Mouse (Mus musculus): Measurements from ENCODE around the gene Gm5426. TPM values are rescaled to one million over a fixed set of nuclear protein-coding genes. Genes with fewer than 3 reads are reported as not detected.

Gene Gm5426
- polyA plus RNA-seq, 1 experiment from 2014 or later: not detected

DNA sequence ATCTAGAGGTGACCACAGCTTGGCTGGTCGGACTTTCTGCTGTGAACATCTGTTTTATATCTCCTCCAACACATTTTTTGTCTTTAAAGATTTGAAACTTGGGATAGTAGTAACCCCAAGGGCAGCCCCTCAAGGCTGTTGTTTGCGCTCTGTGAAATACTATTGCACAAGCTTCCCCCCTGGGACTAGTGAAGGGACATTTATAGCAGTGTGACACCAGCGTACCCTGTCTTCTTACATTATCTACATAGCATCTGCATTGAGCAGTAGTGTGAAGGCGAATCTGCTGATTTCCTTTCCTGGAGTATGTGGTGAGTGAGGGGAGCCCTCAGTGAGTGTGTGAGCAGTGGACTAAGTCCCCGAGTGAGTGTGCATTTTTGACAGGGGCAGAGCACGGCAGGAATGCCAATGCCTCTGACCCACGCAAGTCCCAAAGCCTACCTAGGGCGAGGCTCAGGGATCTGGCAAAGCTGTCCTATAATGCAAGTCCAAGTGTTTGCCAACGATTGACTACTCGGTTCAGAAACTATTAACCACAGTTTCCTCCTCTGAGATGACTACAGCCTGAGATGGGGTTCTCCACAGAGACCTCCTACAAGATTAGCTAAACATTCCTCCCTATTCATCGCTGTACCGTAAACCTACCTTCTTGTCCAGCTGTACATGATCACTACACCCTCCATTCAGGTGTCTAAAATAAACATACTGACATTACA is 14.2 kb downstream of the Gm5426 start:
- H3K27ac ChIP-seq: no peak overlapping the region
- no peaks in the 10 kb centered on the region for H3K9me3 ChIP-seq
- no peaks in the 10 kb centered on the region for H3K4me1 ChIP-seq (replicated peaks)
- H3K4me3 ChIP-seq: no peak overlapping the region
- no peaks in the 10 kb centered on the region for H3K27me3 ChIP-seq (ENCODE audit: insufficient read depth, poor library complexity, severe bottlenecking)
- no peak for DNase-seq (ENCODE audit: low spot score)
- no peaks in the 10 kb centered on the region for H3K36me3 ChIP-seq
- 87% methylated on average over 12 of the region's 12 CpGs for WGBS

DNA sequence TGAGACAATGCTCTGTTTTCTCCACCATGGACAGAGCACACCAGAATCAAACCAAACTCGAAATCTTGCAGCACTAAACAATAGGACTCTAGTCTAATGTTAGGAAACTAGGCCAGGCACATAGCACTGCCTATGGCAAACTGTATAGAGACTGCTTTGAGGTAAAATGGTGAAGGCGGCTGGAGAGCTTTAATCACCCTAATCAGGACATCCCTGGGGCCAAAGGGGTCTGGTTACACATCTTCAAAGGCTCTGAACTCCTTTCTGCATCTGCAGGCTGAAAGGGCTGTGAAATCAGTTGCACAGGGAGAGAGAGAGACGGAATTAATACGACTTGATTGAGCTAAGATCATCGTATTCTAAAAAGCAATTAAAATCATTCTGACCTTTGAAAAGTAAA is 16.9 kb downstream of the Gm5426 start:
- Histone ChIP-seq H3K27me3 (ENCODE audit: insufficient read depth, poor library complexity, severe bottlenecking) (no peaks in the 10 kb centered on the region), H3K9me3 (no peaks in the 10 kb centered on the region), H3K27ac (no peak overlapping the region), H3K4me1 (replicated peaks) (no peaks in the 10 kb centered on the region), H3K36me3 (no peaks in the 10 kb centered on the region), H3K4me3 (no peak overlapping the region)
- peak; percentile 3 for DNase-seq (ENCODE audit: low spot score)
- 55% methylated on average over 5 of the region's 5 CpGs for WGBS

DNA sequence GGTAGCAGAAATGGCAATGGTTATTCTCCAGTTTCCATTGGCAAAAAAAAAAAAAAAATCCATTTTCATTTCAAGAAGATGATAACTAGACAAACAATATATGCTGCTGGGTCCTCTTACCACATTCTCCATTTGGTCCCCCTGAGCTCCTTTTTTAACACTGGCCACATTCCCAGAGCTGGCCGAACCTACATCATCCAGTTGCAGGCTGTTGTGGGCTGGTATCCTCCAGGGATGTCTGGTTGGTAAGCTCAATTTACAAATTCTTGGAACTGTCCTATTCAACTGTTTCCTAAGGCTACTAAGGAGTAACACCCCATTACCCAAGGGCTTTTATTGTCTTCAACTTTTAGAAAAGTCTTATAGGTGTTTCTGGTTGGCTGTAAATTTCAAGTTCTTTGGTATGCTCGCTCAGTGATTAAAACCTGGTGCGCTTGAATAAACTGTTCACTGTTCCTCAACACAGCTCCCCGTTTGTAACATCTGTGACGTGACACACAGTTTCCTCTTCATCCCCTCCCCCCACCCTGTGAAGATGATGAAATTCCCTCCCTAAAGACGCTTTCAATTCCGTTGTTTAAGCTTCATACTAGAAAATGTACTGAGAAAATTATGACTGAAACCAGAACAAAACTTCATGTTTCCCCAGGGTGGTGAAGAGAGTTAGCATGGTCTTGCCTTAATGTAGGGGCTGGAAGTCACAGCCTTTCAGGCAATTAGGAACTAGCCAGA is 26.7 kb downstream of the Gm5426 start:
- no peak for DNase-seq (ENCODE audit: low spot score)
- no peak overlapping the region for H3K27ac ChIP-seq
- WGBS: 81% methylated on average over 7 of the region's 7 CpGs
- no peaks in the 10 kb centered on the region for H3K36me3 ChIP-seq
- H3K4me3 ChIP-seq: no peak overlapping the region
- H3K4me1 ChIP-seq (replicated peaks): no peaks in the 10 kb centered on the region
- H3K27me3 ChIP-seq (ENCODE audit: insufficient read depth, poor library complexity, severe bottlenecking): no peaks in the 10 kb centered on the region
- peaks cover 4% of the 10 kb centered on the region; the same call in 1 of the 2 replicates for H3K9me3 ChIP-seq

DNA sequence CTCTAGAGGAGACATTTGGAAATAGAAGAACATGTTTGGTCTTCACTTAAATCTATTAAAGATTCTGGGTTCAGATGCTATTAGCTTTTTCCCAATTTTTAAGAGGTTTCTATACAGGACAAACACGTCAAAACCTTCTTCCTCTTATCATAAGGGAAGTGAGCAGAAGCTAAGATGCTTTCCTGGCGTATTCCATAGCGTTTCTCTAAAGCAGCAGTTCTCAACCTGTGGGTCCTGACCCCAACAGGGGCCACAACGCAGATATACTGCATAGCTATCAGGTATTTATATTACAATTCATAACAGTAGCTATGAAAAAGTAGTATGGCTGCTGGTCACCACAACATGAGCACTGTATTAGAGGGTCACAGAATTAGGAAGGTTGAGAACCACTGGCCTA is 27.4 kb downstream of the Gm5426 start:
- WGBS: 88% methylated on average over 4 of the region's 4 CpGs
- Histone ChIP-seq H3K36me3 (no peaks in the 10 kb centered on the region), H3K27me3 (ENCODE audit: insufficient read depth, poor library complexity, severe bottlenecking) (no peaks in the 10 kb centered on the region), H3K27ac (no peak overlapping the region), H3K4me1 (replicated peaks) (no peaks in the 10 kb centered on the region), H3K9me3 (peaks cover 4% of the 10 kb centered on the region; the same call in 1 of the 2 replicates), H3K4me3 (no peak overlapping the region)
- DNase-seq (ENCODE audit: low spot score): no peak

DNA sequence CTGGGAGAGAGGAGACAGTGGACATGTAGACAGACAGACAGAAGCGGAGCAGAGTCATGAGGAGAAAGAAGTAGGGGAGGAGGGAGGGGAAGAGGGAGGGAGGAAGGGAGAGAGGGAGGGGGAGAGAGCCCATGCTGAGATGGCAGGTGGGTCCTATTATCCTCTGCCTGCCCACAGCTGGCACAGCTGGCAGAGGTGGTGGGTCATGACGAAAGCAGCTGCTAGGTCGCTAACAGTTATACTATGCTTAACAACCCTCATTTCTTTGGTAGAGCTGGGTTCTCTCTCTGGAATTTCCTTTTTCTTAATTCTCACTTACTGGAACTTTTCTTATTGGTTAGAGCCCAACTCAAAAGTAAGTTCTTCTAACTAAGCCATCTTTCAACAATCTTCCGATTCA is 28.9 kb downstream of the Gm5426 start:
- Histone ChIP-seq H3K9me3 (peaks cover 4% of the 10 kb centered on the region; the same call in 1 of the 2 replicates), H3K4me3 (no peak overlapping the region), H3K36me3 (no peaks in the 10 kb centered on the region), H3K27me3 (ENCODE audit: insufficient read depth, poor library complexity, severe bottlenecking) (no peaks in the 10 kb centered on the region), H3K27ac (no peak overlapping the region), H3K4me1 (replicated peaks) (no peaks in the 10 kb centered on the region)
- 86% methylated on average over 4 of the region's 4 CpGs for WGBS
- DNase-seq (ENCODE audit: low spot score): no peak

DNA sequence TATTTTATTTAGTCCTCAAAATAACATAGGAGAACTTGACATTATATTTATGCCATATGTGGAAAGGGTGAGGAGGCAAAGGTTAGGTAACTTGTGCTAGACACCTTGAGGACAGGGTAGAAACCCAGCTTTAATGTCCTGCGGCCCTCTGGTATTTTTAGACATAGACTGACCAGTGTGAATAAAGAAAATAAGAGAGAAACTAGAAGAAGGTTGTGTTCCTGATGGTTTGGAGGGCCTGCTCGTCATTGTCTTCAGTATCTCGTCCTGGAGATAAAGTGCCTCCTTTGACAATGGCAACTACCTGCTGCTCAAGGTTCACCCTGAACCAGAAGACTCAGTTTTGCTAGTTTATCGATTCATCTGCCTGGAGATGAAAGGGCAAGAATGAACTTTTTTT is 32.6 kb downstream of the Gm5426 start:
- no peak overlapping the region for H3K27ac ChIP-seq
- H3K9me3 ChIP-seq: no peaks in the 10 kb centered on the region
- no peaks in the 10 kb centered on the region for H3K4me1 ChIP-seq (replicated peaks)
- DNase-seq (ENCODE audit: low spot score): no peak
- WGBS: 88% methylated on average over 4 of the region's 4 CpGs
- no peaks in the 10 kb centered on the region for H3K27me3 ChIP-seq (ENCODE audit: insufficient read depth, poor library complexity, severe bottlenecking)
- H3K4me3 ChIP-seq: no peak overlapping the region
- H3K36me3 ChIP-seq: no peaks in the 10 kb centered on the region

DNA sequence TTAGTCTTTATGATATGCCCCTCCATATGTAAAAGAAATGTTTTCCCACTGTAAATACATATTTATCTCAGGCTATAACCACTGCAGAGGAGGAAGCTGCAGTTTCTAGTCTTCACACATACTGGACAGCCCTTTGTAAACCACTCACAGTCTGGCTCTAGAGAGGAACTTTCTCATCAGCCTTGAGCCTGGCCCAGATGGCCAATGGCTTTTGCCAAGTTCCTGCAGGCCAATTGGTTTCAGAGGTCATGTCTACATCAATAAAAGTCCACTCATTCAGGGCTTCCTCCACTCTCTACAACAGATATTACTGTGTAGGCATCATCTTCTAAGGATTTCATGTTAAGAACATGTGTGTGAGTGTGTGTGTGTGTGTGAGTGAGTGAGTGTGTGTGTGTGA is 35.1 kb downstream of the Gm5426 start:
- no peaks in the 10 kb centered on the region for H3K4me1 ChIP-seq (replicated peaks)
- H3K4me3 ChIP-seq: no peak overlapping the region
- no peaks in the 10 kb centered on the region for H3K36me3 ChIP-seq
- no peaks in the 10 kb centered on the region for H3K9me3 ChIP-seq
- DNase-seq (ENCODE audit: low spot score): no peak
- H3K27ac ChIP-seq: no peak overlapping the region
- H3K27me3 ChIP-seq (ENCODE audit: insufficient read depth, poor library complexity, severe bottlenecking): no peaks in the 10 kb centered on the region

DNA sequence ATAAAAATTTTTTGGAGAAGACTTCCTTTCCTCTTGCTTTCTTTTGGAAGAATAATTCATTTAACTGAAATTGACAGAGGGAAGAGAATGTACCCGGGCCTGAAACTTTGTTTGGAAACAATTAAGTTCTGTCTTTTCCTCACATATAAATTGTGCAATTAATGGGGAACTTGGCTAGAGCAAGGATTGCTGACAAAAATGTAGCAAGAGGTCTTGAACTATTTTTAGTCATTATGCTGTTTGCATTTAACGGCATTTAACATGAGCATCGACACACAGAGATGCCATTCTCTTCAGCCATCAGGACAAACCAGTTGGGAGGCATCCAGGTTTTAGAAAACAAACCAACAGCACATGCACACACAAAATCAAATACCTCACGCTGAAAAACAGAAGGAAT is 36.6 kb downstream of the Gm5426 start:
- Histone ChIP-seq H3K4me1 (replicated peaks) (no peaks in the 10 kb centered on the region), H3K36me3 (no peaks in the 10 kb centered on the region), H3K27ac (no peak overlapping the region), H3K4me3 (no peak overlapping the region), H3K9me3 (no peaks in the 10 kb centered on the region), H3K27me3 (ENCODE audit: insufficient read depth, poor library complexity, severe bottlenecking) (no peaks in the 10 kb centered on the region)
- no peak for DNase-seq (ENCODE audit: low spot score)
- WGBS: 82% methylated on average over 4 of the region's 4 CpGs

DNA sequence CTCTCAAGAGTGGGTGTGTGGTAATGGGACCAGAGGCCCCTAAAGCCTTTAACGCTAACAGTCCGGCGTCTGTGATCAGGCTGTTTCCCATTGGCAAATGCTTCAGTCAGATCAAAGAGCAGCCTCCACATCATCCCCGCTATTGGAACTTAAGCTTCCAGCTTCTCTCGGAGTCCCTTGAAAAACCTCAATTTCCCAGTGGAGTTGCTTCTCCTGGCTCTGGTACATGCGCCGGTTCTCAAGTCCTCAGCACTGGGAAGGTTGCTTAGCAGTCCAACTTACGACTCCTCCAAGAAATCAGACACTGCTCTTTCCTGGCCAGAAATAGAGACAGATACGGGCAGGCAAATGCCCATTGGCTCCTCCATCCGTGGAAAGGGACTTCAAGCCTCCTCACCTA is 37.4 kb downstream of the Gm5426 start:
- Histone ChIP-seq H3K27ac (no peak overlapping the region), H3K9me3 (no peaks in the 10 kb centered on the region)
- 86% methylated on average over 10 of the region's 10 CpGs for WGBS

DNA sequence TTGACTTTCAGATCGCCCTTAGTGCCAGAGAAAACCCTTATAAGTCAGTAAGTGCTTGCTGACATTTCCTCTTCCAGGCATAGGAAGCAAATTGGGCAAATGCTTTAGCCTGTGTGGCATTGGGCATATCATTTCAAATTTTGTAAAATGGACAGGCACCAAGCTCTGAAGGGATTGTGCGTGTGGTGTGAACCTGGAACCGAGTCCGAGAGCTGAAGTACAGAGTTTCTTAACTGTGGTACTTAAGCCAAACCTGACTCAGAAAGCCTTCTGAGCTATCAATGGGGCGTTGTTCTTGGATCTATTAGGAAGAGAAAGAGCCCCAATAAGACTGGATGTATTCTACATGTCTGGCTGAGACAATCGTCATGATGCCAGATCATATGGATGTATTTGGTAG is 40.5 kb downstream of the Gm5426 start:
- no peaks in the 10 kb centered on the region for H3K4me1 ChIP-seq (replicated peaks)
- no peak for DNase-seq (ENCODE audit: low spot score)
- H3K36me3 ChIP-seq: no peaks in the 10 kb centered on the region
- 89% methylated on average over 6 of the region's 6 CpGs for WGBS
- no peak overlapping the region for H3K27ac ChIP-seq
- H3K9me3 ChIP-seq: no peaks in the 10 kb centered on the region
- no peak overlapping the region for H3K4me3 ChIP-seq
- H3K27me3 ChIP-seq (ENCODE audit: insufficient read depth, poor library complexity, severe bottlenecking): no peaks in the 10 kb centered on the region

More for the DNA sequence above, 37.4 kb downstream of the Gm5426 start:
- Histone ChIP-seq H3K27me3 (ENCODE audit: insufficient read depth, poor library complexity, severe bottlenecking) (no peaks in the 10 kb centered on the region), H3K4me3 (no peak overlapping the region), H3K36me3 (no peaks in the 10 kb centered on the region), H3K4me1 (replicated peaks) (no peaks in the 10 kb centered on the region)
- no peak for DNase-seq (ENCODE audit: low spot score)

DNA sequence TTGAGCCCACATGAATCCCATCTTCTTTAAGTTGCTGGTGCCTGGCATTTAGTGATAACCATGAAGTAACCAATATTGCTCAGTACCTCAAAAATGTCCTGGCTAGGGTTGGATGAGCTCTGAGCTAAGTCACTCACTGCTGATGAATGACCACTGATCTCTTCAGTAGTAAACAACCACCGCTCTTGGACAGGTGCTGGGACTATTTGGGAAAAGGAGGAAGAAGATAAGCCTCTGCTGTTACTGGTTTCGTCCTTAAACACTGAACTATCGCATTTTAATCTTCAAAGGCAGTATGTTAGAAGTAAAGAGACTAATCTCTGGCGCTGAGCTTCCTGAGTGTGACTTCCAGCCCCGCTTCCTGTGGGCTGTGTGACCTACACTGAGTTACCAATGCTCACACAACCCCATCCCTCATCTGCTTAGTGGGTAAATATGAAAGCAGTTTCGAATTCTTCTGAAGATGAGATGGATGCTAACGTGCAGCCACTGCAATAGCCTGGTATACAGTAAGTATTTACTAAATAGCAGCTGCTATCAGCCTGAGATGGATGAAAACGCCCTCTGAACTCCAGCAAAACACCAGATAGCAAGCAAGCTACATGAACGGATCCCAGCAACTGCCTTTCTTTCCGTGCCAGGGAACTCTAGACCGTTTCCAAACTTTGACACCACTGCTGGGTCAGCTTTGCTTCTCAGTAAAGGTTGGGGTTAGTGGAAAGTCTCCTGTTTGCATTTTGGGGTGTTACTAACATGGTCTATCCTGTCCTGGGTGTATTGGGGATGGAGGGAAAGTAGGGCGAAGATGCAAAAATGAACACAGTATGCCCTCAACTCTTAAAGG is 44.4 kb downstream of the Gm5426 start:
- WGBS: 85% methylated on average over 12 of the region's 12 CpGs
- H3K27me3 ChIP-seq (ENCODE audit: insufficient read depth, poor library complexity, severe bottlenecking): no peaks in the 10 kb centered on the region
- H3K27ac ChIP-seq: no peak overlapping the region
- 0 out of 2 replicates have a peak, but pooled peaks cover 3% of the 10 kb centered on the region for H3K9me3 ChIP-seq
- H3K36me3 ChIP-seq: no peaks in the 10 kb centered on the region
- DNase-seq (ENCODE audit: low spot score): no peak
- no peaks in the 10 kb centered on the region for H3K4me1 ChIP-seq (replicated peaks)
- no peak overlapping the region for H3K4me3 ChIP-seq

DNA sequence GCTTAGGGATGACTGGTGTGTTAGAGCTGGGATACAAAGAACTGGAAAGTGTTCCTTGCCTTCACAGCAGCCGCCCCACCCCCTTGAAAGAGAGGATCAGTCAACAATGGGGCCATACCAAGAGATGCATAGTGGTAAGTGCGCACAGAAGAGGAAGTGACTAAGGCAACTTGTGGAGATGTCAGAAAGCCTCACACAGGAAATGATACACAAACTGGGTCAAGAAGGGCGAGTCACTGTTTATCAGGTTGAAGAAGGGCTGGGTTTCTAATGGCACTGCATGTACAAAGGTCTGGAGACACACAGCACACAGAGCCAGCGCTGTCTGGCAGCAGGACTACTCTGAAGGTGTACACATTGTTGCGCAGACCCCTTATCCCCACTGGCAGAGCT is 45.0 kb downstream of the Gm5426 start:
- Histone ChIP-seq H3K27ac (no peak overlapping the region), H3K27me3 (ENCODE audit: insufficient read depth, poor library complexity, severe bottlenecking) (no peaks in the 10 kb centered on the region), H3K36me3 (no peaks in the 10 kb centered on the region), H3K4me1 (replicated peaks) (no peaks in the 10 kb centered on the region), H3K9me3 (0 out of 2 replicates have a peak, but pooled peaks cover 3% of the 10 kb centered on the region), H3K4me3 (no peak overlapping the region)
- WGBS: 83% methylated on average over 5 of the region's 5 CpGs
- no peak for DNase-seq (ENCODE audit: low spot score)

Measured in hindbrain, embryonic 10.5 days (tissue).